Mouse (Mus musculus) myocyte (in vitro differentiated cells): Measurements from ENCODE around the gene Mta3. TPM values are rescaled to one million over a fixed set of nuclear protein-coding genes. Genes with fewer than 3 reads are reported as not detected.

Experiments
- H3K27me3 ChIP-seq: one replicate; pipeline ENCODE4 v1.6.1; 2011; ENCODE audit not compliant: control insufficient read depth, insufficient read depth, insufficient read length
- H3K36me3 ChIP-seq: one replicate; pipeline ENCODE4 v1.6.1; 2011; ENCODE audit not compliant: control insufficient read depth, insufficient read depth
- H3K4me2 ChIP-seq: one replicate; pipeline ENCODE4 v1.6.1; 2011; ENCODE audit warnings: low read depth, control low read depth
- H3K4me3 ChIP-seq: one replicate; pipeline ENCODE4 v1.5.1; 2011; ENCODE audit warnings: mild to moderate bottlenecking, control low read depth, moderate library complexity
- H3K79me2 ChIP-seq: one replicate; pipeline ENCODE4 v1.6.1; 2011; ENCODE audit not compliant: control insufficient read depth, insufficient read depth
- H3ac ChIP-seq: one replicate; pipeline ENCODE4 v1.6.1; 2011; ENCODE audit not compliant: control insufficient read depth, insufficient read length
- CEBPB ChIP-seq: IDR thresholded peaks from 2 replicates; pipeline ENCODE4 v1.6.1; 2011; ENCODE audit warnings: mild to moderate bottlenecking, moderate library complexity; ENCODE audit not compliant: poor library complexity, insufficient read depth, severe bottlenecking
- E2F4 ChIP-seq: IDR thresholded peaks from one replicate; pipeline ENCODE4 v1.6.1; 2011; ENCODE audit warnings: mild to moderate bottlenecking, control low read depth, moderate library complexity; ENCODE audit not compliant: insufficient read depth
- MAX ChIP-seq: IDR thresholded peaks from one replicate; pipeline ENCODE4 v1.6.1; 2011; ENCODE audit warnings: low read depth, mild to moderate bottlenecking, control low read depth
- MYOD1 ChIP-seq, 3 experiments: IDR thresholded peaks; one replicate each; pipeline ENCODE4 v1.6.1; 2011; ENCODE audit warnings: control low read depth in 2 of 3, low read depth in 2 of 3, mild to moderate bottlenecking in 2 of 3, moderate library complexity in 1 of 3; ENCODE audit not compliant: insufficient read length in 2 of 3, control insufficient read depth in 1 of 3
- MYOG ChIP-seq, 3 experiments: IDR thresholded peaks; one replicate each; pipeline ENCODE4 v1.6.1; 2011; ENCODE audit warnings: control low read depth in 2 of 3, low read depth in 2 of 3, mild to moderate bottlenecking in 2 of 3; ENCODE audit not compliant: insufficient read length in 2 of 3, control insufficient read depth in 1 of 3, insufficient read depth in 1 of 3
- POLR2A ChIP-seq: IDR thresholded peaks from one replicate; pipeline ENCODE4 v1.6.1; 2011; ENCODE audit warnings: low read depth, mild to moderate bottlenecking, control low read depth, moderate library complexity; ENCODE audit not compliant: insufficient read length
- POLR2AphosphoS2 ChIP-seq: IDR thresholded peaks from one replicate; pipeline ENCODE4 v1.6.1; 2011; ENCODE audit warnings: low read depth, control low read depth; ENCODE audit not compliant: insufficient read length
- REST ChIP-seq: IDR thresholded peaks from one replicate; pipeline ENCODE4 v1.6.1; 2011; ENCODE audit warnings: mild to moderate bottlenecking, control low read depth, moderate library complexity; ENCODE audit not compliant: insufficient read depth, insufficient read length
- SRF ChIP-seq: IDR thresholded peaks from one replicate; pipeline ENCODE4 v1.6.1; 2011; ENCODE audit warnings: low read depth; ENCODE audit not compliant: control insufficient read depth, insufficient read length
- TCF12 ChIP-seq: IDR thresholded peaks from one replicate; pipeline ENCODE4 v1.6.1; 2011; ENCODE audit warnings: mild to moderate bottlenecking, control low read depth; ENCODE audit not compliant: poor library complexity, insufficient read depth, severe bottlenecking
- TCF3 ChIP-seq: IDR thresholded peaks from one replicate; pipeline ENCODE4 v1.6.1; 2011; ENCODE audit warnings: low read depth, control low read depth; ENCODE audit not compliant: insufficient read length
- USF1 ChIP-seq: IDR thresholded peaks from one replicate; pipeline ENCODE4 v1.6.1; 2011; ENCODE audit warnings: low read depth, mild to moderate bottlenecking, control low read depth, moderate library complexity
- polyA plus RNA-seq: library from polyadenylated mRNA; unstranded; fragments of >200 nt; fragmentation: generic; extraction: Trizol; gene quantifications from one replicate; pipeline ENCODE4 v1.2.1, GENCODE M21; 2012; ENCODE audit warnings: missing spikeins

Gene Mta3
- polyA plus RNA-seq = 30.6 TPM

GRCm38 (mm10) chr17:83706116-83706593 is at the start of gene Mta3:
Gene Mta3, plus strand, starts transcription at chr17:83706163.
- H3K4me2 ChIP-seq = peak within 1 kb of the TSS; percentile 76
- H3K36me3 ChIP-seq = no peaks in the 10 kb centered on the region
- TF ChIP-seq POLR2AphosphoS2 = no peak
- TF ChIP-seq CEBPB = no peak
- TF ChIP-seq E2F4 = no peak
- TF ChIP-seq SRF = no peak
- no peak for TF ChIP-seq TCF12
- TF ChIP-seq TCF3 = no peak
- no peak for TF ChIP-seq USF1
- TF ChIP-seq MAX = no peak
- no peak for TF ChIP-seq MYOD1 (IDR thresholded peaks at IDR 0.05; ENCODE audit: control insufficient read depth in 1 of 3, insufficient read length in 2 of 3, low read depth in 2 of 3)
- TF ChIP-seq POLR2A = no peak
- TF ChIP-seq REST = no peak
- TF ChIP-seq MYOG (IDR thresholded peaks at IDR 0.05; ENCODE audit: control insufficient read depth in 1 of 3, insufficient read depth in 1 of 3, insufficient read length in 2 of 3, low read depth in 2 of 3) = no peak
- peak within 1 kb of the TSS; percentile 28 for H3ac ChIP-seq
- no peaks in the 10 kb centered on the region for H3K27me3 ChIP-seq
- peak within 1 kb of the TSS; percentile 70 for H3K4me3 ChIP-seq
- H3K79me2 ChIP-seq = no peaks in the 10 kb centered on the region

- H3ac ChIP-seq = no peak overlapping the region
- H3K27me3 ChIP-seq = no peaks in the 10 kb centered on the region
- no peaks in the 10 kb centered on the region for H3K36me3 ChIP-seq
- no peak for TF ChIP-seq CEBPB
- TF ChIP-seq POLR2AphosphoS2 = no peak
- TF ChIP-seq USF1 = no peak
- TF ChIP-seq TCF3 = no peak
- TF ChIP-seq MYOG (IDR thresholded peaks at IDR 0.05; ENCODE audit: control insufficient read depth in 1 of 3, insufficient read depth in 1 of 3, insufficient read length in 2 of 3, low read depth in 2 of 3) = no peak
- TF ChIP-seq MAX = no peak
- no peak for TF ChIP-seq POLR2A
- TF ChIP-seq MYOD1 (IDR thresholded peaks at IDR 0.05; ENCODE audit: control insufficient read depth in 1 of 3, insufficient read length in 2 of 3, low read depth in 2 of 3) = no peak
- no peak for TF ChIP-seq REST
- no peak for TF ChIP-seq SRF
- no peak for TF ChIP-seq TCF12
- TF ChIP-seq E2F4 = no peak
- H3K4me2 ChIP-seq = no peak overlapping the region
- no peak overlapping the region for H3K4me3 ChIP-seq
- H3K79me2 ChIP-seq = no peaks in the 10 kb centered on the region
Measured at GRCm38 (mm10) chr17:83657375-83657774, 48.6 kb upstream of the Mta3 start.

DNA sequence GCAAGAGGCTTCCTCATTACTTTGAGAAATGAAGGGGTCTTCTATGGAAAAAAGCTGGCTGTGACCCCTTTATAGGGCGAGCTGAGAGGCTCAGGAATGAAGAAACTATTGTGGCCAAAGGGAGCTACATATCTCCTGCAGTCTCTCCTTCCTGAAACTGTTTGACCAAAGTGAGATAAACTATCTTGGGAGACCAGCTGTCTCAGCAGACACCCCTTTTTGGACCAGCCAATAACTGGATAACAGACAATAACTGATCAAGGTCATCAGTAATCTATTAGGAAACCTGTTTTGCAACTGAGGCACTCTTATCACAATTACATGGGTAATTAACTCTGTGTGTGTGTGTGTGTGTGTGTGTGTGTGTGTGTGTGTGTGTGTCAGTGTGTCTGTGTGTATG is 47.0 kb upstream of the Mta3 start:
- TF ChIP-seq USF1 (no peak), CEBPB (no peak), POLR2AphosphoS2 (no peak), E2F4 (no peak), MYOD1 (IDR thresholded peaks at IDR 0.05; ENCODE audit: control insufficient read depth in 1 of 3, insufficient read length in 2 of 3, low read depth in 2 of 3) (no peak), REST (no peak), POLR2A (no peak), MAX (no peak), SRF (no peak), TCF3 (no peak), TCF12 (no peak), MYOG (IDR thresholded peaks at IDR 0.05; ENCODE audit: control insufficient read depth in 1 of 3, insufficient read depth in 1 of 3, insufficient read length in 2 of 3, low read depth in 2 of 3) (no peak)
- Histone ChIP-seq H3K27me3 (no peaks in the 10 kb centered on the region), H3ac (no peak overlapping the region), H3K36me3 (no peaks in the 10 kb centered on the region), H3K4me3 (no peak overlapping the region), H3K79me2 (no peaks in the 10 kb centered on the region), H3K4me2 (no peak overlapping the region)

DNA sequence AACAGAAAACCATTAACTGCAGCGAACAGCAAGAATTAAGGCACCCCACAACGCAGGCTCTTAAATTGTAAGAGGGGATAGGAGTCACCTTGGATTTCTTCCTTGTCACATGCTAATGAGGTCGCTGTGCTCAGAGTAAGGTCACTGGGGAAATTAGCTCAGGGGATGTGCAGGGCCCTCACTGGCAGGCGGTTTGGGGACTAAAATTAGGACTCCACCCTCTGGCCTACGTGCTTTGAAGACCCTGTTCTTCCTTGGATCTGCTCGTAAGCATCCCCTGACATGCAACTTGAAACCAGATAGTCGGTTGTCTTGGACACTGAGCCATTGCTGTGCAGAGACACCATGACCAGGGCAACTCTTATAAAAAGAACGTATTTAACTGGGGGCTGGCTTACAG is 41.2 kb upstream of the Mta3 start:
- no peaks in the 10 kb centered on the region for H3K36me3 ChIP-seq
- H3K4me3 ChIP-seq = no peak overlapping the region
- no peaks in the 10 kb centered on the region for H3K27me3 ChIP-seq
- H3ac ChIP-seq = no peak overlapping the region
- no peak for TF ChIP-seq USF1
- TF ChIP-seq TCF12 = no peak
- no peak overlapping the region for H3K4me2 ChIP-seq
- H3K79me2 ChIP-seq = no peaks in the 10 kb centered on the region

DNA sequence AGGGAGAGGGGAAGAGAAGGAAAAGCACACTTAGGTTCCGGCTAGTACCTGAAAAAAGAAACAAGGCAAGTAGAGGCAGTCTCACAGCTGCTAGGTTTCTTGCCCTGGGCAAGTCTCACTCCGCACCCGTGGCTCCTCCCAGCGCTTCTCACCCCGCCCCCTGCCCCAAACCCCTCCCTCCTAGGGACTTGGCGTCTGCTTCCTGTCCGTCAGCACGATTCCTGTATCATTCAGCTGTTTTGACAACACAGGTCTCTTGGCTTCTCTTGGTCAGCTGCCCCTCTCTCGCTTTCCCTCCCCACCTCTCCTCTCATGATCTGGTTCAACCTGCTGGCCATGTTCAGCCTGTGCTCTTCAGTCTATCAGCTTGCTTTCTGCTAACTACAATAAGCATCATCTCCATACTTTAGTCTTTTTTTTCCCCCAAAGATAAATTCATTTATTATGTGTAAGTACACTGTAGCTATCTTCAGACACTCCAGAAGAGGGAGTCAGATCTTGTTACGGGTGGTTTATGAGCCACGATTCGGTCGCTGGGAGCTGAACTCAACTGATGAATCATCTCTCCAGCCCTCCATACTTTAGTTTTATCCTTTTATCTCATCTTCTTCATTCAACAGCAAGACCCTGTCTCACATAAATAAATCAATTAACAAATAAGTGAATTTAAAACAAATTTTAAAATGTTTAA is 39.2 kb upstream of the Mta3 start:
- Histone ChIP-seq H3K36me3 (no peaks in the 10 kb centered on the region), H3K4me3 (no peak overlapping the region), H3ac (no peak overlapping the region), H3K27me3 (no peaks in the 10 kb centered on the region), H3K4me2 (no peak overlapping the region), H3K79me2 (no peaks in the 10 kb centered on the region)
- TF ChIP-seq REST (no peak), POLR2AphosphoS2 (no peak), SRF (no peak), CEBPB (no peak), TCF12 (no peak), USF1 (no peak), MYOG (IDR thresholded peaks at IDR 0.05; ENCODE audit: control insufficient read depth in 1 of 3, insufficient read depth in 1 of 3, insufficient read length in 2 of 3, low read depth in 2 of 3) (no peak), MYOD1 (IDR thresholded peaks at IDR 0.05; ENCODE audit: control insufficient read depth in 1 of 3, insufficient read length in 2 of 3, low read depth in 2 of 3) (no peak), MAX (no peak), POLR2A (no peak), TCF3 (no peak), E2F4 (no peak)
